Comparison of ENCODE assay signal across 8 mouse cellular contexts in the genomic region with DNA sequence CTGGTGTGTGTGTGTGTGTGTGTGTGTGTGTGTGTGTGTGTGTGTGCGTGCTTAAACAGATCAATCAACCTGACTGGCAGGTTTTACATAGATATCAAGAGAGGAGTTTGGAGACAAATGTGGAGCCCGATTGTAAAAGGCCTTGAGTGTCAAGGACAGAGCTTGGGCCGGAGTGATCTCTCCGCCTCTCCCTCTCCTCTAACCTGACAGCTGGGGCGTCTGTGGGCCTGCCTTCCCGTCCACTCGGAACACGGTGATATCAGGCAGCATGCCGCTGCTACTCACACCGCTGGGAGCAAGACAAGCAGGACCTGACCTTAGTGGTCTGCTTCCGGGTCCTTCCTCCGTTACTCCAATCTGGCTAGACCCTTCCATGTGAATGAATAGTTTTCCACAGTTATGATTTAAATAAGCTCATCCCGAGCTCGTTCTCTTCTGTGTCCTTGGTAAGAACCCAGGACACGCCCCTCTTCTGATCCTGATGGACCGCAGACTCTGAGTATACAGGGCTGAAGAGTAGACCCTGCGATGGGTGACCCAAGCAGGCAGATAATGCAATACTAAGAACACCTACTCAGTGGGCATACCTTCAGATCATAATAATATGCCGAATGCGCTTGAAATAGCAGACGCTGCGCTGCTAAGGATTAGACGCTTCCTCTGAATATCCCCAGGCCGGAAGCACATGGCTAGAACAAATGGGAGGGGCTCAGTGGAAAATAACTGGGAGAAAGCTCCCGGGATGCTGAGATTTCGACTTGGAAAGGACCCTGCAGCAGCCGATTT.
A peak's percentile ranks its signal among the peaks of the same experiment; 100 is the strongest.
DNase-seq lines count a peak whose midpoint lies in the region; ATAC-seq and TF ChIP-seq lines count a peak whose summit lies in the region.
"Had no signal": no experiment of that assay in that cellular context is flagged by ENCODE, and none has a peak within 500 bp of the region (broad histone marks: within the 10 kb centered on the region; RNA-seq: fewer than 3 reads in every experiment).

No protein-coding gene starts in this region.

- H3K36me3 ChIP-seq in liver, adult 2 months (ENCODE audit: control insufficient read depth, insufficient read depth, low read length), result no peaks in the 10 kb centered on the region
- no peaks in the 10 kb centered on the region for H3K36me3 ChIP-seq in liver, embryonic 11.5 days (ENCODE audit: control insufficient read depth, insufficient read depth, low read length)
- H3K36me3 ChIP-seq in embryonic facial prominence, embryonic 11.5 days (replicated peaks; ENCODE audit: control insufficient read depth, insufficient read depth, low read depth, low read length), result no peaks in the 10 kb centered on the region
- H3K36me3 ChIP-seq: neural tube, embryonic 12.5 days had no signal

- no peak for DNase-seq in liver, adult 2 months (ENCODE audit: extremely low read depth, low read depth, low spot score)
- DNase-seq in liver, embryonic 11.5 days (ENCODE audit: low spot score), result no peak
- peak; percentile 43 for DNase-seq in embryonic facial prominence, embryonic 11.5 days (ENCODE audit: low spot score)
- DNase-seq in gastrocnemius, postnatal 25 days, result peak; percentile 29
- peak; percentile 28 for DNase-seq in lung, postnatal 10 days
- no peak for DNase-seq in urinary bladder, postnatal 4 days (ENCODE audit: low spot score in 2 of 2)
- DNase-seq in adipocyte (ENCODE audit: low spot score), result no peak

- 0 out of 2 replicates have a peak overlapping the region, but pooled peaks have one; percentile 15 for H3K4me3 ChIP-seq in liver, adult 2 months (ENCODE audit: insufficient read depth, low read depth, low read length)
- H3K4me3 ChIP-seq in liver, embryonic 11.5 days (ENCODE audit: low read depth, low read length), result no peak overlapping the region
- H3K4me3 ChIP-seq in embryonic facial prominence, embryonic 11.5 days (ENCODE audit: low read depth, low read length), result no peak overlapping the region
- H3K4me3 ChIP-seq: neural tube, embryonic 12.5 days had no signal

- H3K9me3 ChIP-seq in liver, embryonic 11.5 days (ENCODE audit: control insufficient read depth, low read length), result no peaks in the 10 kb centered on the region
- H3K9me3 ChIP-seq in embryonic facial prominence, embryonic 11.5 days (replicated peaks; ENCODE audit: control insufficient read depth, low read length), result no peaks in the 10 kb centered on the region
- H3K9me3 ChIP-seq: neural tube, embryonic 12.5 days had no signal

- no peak for TF ChIP-seq POLR2A in liver, adult 2 months (IDR thresholded peaks at IDR 0.05; ENCODE audit: extremely low read depth, insufficient read depth, low read length)

- H3K27ac ChIP-seq in liver, adult 2 months (replicated peaks; ENCODE audit: insufficient read depth, low read depth, low read length), result no peak overlapping the region
- no peak overlapping the region for H3K27ac ChIP-seq in liver, embryonic 11.5 days (ENCODE audit: low read depth, low read length)
- H3K27ac ChIP-seq in embryonic facial prominence, embryonic 11.5 days (replicated peaks; ENCODE audit: low read depth, low read length), result 0 out of 2 replicates have a peak overlapping the region, but pooled peaks have one; percentile 2
- H3K27ac ChIP-seq: neural tube, embryonic 12.5 days had no signal

- H3K9ac ChIP-seq in liver, adult 2 months (ENCODE audit: low read depth, low read length), result no peak overlapping the region
- H3K9ac ChIP-seq in liver, embryonic 11.5 days (ENCODE audit: low read depth, low read length), result no peak overlapping the region
- H3K9ac ChIP-seq in embryonic facial prominence, embryonic 11.5 days (replicated peaks; ENCODE audit: low read length), result no peak overlapping the region
- H3K9ac ChIP-seq: neural tube, embryonic 12.5 days had no signal

- H3K79me2 ChIP-seq in liver, adult 2 months (ENCODE audit: control insufficient read depth, insufficient read depth, low read length), result no peaks in the 10 kb centered on the region

- TF ChIP-seq CTCF in liver, adult 2 months (IDR thresholded peaks at IDR 0.05; ENCODE audit: low read depth, low read length), result no peak

- WGBS in liver, adult 2 months, result 58% methylated on average over 26 of the region's 26 CpGs
- WGBS in liver, embryonic 11.5 days, result 67% methylated on average over 26 of the region's 26 CpGs
- 66% methylated on average over 26 of the region's 26 CpGs for WGBS in embryonic facial prominence, embryonic 11.5 days

- no peak overlapping the region for H3K4me2 ChIP-seq in liver, embryonic 11.5 days
- 0 out of 2 replicates have a peak overlapping the region, but pooled peaks have one; percentile 13 for H3K4me2 ChIP-seq in embryonic facial prominence, embryonic 11.5 days (ENCODE audit: low read depth, low read length)
- H3K4me2 ChIP-seq: neural tube, embryonic 12.5 days had no signal

- no peak for ATAC-seq in liver, embryonic 11.5 days (replicated peaks; ENCODE audit: low FRiP score)
- ATAC-seq in embryonic facial prominence, embryonic 11.5 days (replicated peaks; ENCODE audit: insufficient number of reproducible peaks, low FRiP score, low TSS enrichment, low read depth), result peak; percentile 65; the same call in 1 of the 2 replicates

- H3K4me1 ChIP-seq in liver, adult 2 months (ENCODE audit: control insufficient read depth, insufficient read depth, low read length), result no peaks in the 10 kb centered on the region; the same call in 1 of the 2 replicates
- H3K4me1 ChIP-seq in liver, embryonic 11.5 days (replicated peaks; ENCODE audit: control insufficient read depth, insufficient read depth, low read length), result 0 out of 2 replicates have a peak, but pooled peaks cover 2% of the 10 kb centered on the region
- H3K4me1 ChIP-seq in embryonic facial prominence, embryonic 11.5 days (ENCODE audit: control insufficient read depth, insufficient read depth, low read length), result peaks cover 2% of the 10 kb centered on the region; the same call in 1 of the 2 replicates
- H3K4me1 ChIP-seq: neural tube, embryonic 12.5 days had no signal

- H3K27me3 ChIP-seq in liver, adult 2 months (ENCODE audit: control insufficient read depth, insufficient read depth, low read length), result no peaks in the 10 kb centered on the region
- no peaks in the 10 kb centered on the region for H3K27me3 ChIP-seq in liver, embryonic 11.5 days (replicated peaks; ENCODE audit: control insufficient read depth, insufficient read depth, low read length)
- no peaks in the 10 kb centered on the region for H3K27me3 ChIP-seq in embryonic facial prominence, embryonic 11.5 days (ENCODE audit: control insufficient read depth, insufficient read depth, low read length)
- H3K27me3 ChIP-seq: neural tube, embryonic 12.5 days had no signal

Comparison
In these comparisons a context has a peak if more than half of its experiments do, and no peak if none do; other contexts are left out.
1. DNase-seq: peak in embryonic facial prominence, embryonic 11.5 days (single experiment), gastrocnemius, postnatal 25 days (single experiment) and lung, postnatal 10 days (single experiment); none in liver, adult 2 months (single experiment), liver, embryonic 11.5 days (single experiment), urinary bladder, postnatal 4 days (0 of 2) and adipocyte (single experiment).